8 mouse cellular contexts compared by ENCODE assay signal in the genomic region with DNA sequence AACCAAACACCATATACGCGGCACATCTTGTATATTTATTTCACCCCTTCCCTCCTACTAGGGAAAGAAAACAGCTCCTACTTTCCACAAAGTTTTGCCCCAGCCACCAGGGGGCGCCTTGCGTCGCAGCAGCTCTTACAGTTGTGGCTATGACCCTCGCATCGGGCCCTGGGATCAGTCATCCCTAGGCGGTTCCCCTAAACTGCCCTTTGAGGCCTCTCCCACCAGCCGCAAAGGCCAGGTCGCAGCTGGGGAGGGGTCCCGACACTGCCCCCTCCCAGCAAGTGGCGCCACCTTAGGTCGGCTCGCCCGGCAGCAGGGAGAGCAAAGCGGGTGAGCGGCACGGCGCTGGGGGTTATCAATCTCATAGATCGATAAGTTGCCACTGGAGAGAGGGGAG. TPM values are rescaled to one million over a fixed set of nuclear protein-coding genes. Genes with fewer than 3 reads are reported as not detected.
DNase-seq lines count a peak whose midpoint lies in the region; ATAC-seq lines count a peak whose summit lies in the region.

No protein-coding gene starts in this region.

- H3K36me3 ChIP-seq in embryonic facial prominence, embryonic 10.5 days (replicated peaks) = no peaks in the 10 kb centered on the region
- H3K36me3 ChIP-seq in heart, embryonic 15.5 days = no peaks in the 10 kb centered on the region

- H3K27me3 ChIP-seq in embryonic facial prominence, embryonic 10.5 days (replicated peaks; ENCODE audit: low read depth, poor library complexity, severe bottlenecking) = peaks cover 48% of the 10 kb centered on the region
- peaks cover 46% of the 10 kb centered on the region for H3K27me3 ChIP-seq in heart, embryonic 15.5 days

- H3K4me1 ChIP-seq in embryonic facial prominence, embryonic 10.5 days = peaks cover 69% of the 10 kb centered on the region
- H3K4me1 ChIP-seq in heart, embryonic 15.5 days (replicated peaks) = peaks cover 36% of the 10 kb centered on the region

- H3K4me3 ChIP-seq in embryonic facial prominence, embryonic 10.5 days = peak overlapping the region; percentile 84
- H3K4me3 ChIP-seq in heart, embryonic 15.5 days = peak overlapping the region; percentile 79

- peak overlapping the region; percentile 99 for H3K27ac ChIP-seq in embryonic facial prominence, embryonic 10.5 days (replicated peaks)
- no peak overlapping the region for H3K27ac ChIP-seq in heart, embryonic 15.5 days

- WGBS in embryonic facial prominence, embryonic 10.5 days = under 1% methylated on average over 20 of the region's 20 CpGs
- whole genome bisulfite sequencing in heart, embryonic 15.5 days = 1% methylated on average over 20 of the region's 20 CpGs

- no peak for ATAC-seq in heart, embryonic 15.5 days (replicated peaks; ENCODE audit: insufficient number of reproducible peaks, insufficient read depth, low FRiP score, low read depth)

- peak; percentile 15 for DNase-seq in CD4-positive helper T cell, adult 2 months (ENCODE audit: low read depth, low spot score)
- DNase-seq in R1 (ENCODE audit: low read depth, low spot score) = peak; percentile 84
- DNase-seq in embryonic facial prominence, embryonic 10.5 days (ENCODE audit: low spot score) = peak; percentile 79
- DNase-seq in kidney, postnatal 14 days = peak; percentile 41
- DNase-seq in lung, postnatal 4 days = peak; percentile 56 to 60
- DNase-seq in testis, postnatal 10 days (ENCODE audit: low spot score) = peak; percentile 74
- DNase-seq in left cerebral cortex, adult 11 months (ENCODE audit: low spot score) = no peak

- peak overlapping the region; percentile 98 for H3K4me2 ChIP-seq in heart, embryonic 15.5 days

- no peaks in the 10 kb centered on the region for H3K9me3 ChIP-seq in embryonic facial prominence, embryonic 10.5 days
- H3K9me3 ChIP-seq in heart, embryonic 15.5 days (replicated peaks) = no peaks in the 10 kb centered on the region

- H3K9ac ChIP-seq in heart, embryonic 15.5 days = no peak overlapping the region

RNA-seq across cellular contexts. Expression of gene Zfp423, which starts 1.7 kb away (rescaled TPM):
- 22.0 and 23.4 TPM in 2 replicates for polyA plus RNA-seq in embryonic facial prominence, embryonic 10.5 days (2016; fragmentation: Nextera tagmentation; extraction: Ambion mirVana)
- polyA plus RNA-seq in heart, embryonic 15.5 days (2015; fragmentation: Nextera tagmentation; extraction: Ambion mirVana) = 3.6 and 6.6 TPM in 2 replicates
